Mouse (Mus musculus): ENCODE data around the gene Hip1r.
A peak's percentile ranks its signal among the peaks of the same experiment; 100 is the strongest.

Hip1r gene

DNA sequence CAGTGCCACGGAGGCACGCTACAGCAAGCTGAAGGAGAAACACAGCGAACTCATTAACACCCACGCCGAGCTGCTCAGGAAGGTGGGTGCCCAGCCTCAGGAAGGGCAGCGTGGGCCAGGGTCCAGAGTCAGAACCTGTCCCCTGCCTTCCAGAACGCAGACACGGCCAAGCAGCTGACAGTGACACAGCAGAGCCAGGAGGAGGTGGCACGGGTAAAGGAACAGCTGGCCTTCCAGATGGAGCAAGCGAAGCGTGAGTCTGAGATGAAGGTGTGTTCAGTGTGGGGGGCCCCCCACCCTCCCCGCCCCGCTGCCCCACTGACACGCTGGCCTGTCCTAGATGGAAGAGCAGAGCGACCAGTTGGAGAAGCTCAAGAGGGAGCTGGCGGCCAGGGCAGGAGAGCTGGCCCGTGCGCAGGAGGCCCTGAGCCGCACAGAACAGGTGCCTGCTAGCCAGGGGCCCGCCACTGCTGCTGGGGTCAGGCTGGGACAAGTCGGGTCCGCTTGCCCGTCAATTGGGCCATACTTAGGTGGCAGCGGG lies 23.9 kb downstream of the Hip1r start:
- DNase-seq, result no peak

DNA sequence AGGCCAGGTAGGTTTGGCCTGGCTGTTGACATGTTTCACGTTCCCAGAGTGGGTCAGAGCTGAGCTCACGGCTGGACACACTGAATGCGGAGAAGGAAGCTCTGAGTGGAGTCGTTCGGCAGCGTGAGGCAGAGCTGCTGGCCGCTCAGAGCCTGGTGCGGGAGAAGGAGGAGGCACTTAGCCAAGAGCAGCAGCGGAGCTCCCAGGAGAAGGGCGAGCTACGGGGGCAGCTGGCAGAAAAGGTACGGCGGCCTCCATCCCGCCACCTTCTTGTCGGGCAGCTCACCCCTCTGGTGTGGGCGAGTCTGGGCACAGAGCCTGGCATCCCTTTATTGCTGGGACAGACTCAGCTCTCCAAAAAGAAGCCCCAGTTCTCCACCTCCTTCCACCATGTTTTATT lies 24.4 kb downstream of the Hip1r start:
- DNase-seq, result no peak

- no peak for DNase-seq
Observed at GRCm38 (mm10) chr5:123998370-123998769, 24.9 kb downstream of the Hip1r start.

GRCm38 (mm10) chr5:124000824-124001223 lies 27.4 kb downstream of the Hip1r start:
- DNase-seq, result peak; percentile 94 to 96

DNA sequence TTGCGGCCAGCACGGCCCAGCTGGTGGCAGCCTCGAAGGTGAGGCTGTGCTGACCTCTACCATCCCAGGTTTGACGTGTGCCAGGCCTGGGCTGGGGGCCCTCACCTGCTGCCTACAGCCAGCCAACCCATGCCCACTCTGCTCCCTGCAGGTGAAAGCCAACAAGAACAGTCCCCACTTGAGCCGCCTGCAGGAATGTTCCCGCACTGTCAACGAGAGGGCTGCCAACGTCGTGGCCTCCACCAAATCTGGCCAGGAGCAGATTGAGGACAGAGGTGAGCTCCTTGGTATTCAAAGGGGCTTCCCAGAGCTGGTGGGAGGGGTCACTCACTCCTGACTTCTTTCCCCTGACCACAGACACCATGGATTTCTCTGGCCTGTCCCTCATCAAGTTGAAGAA lies 27.8 kb downstream of the Hip1r start:
- DNase-seq, result no peak

- peak in 1 of 2 experiments; percentile 62 for DNase-seq
Observed at GRCm38 (mm10) chr5:124002876-124003275, 29.4 kb downstream of the Hip1r start.

DNA sequence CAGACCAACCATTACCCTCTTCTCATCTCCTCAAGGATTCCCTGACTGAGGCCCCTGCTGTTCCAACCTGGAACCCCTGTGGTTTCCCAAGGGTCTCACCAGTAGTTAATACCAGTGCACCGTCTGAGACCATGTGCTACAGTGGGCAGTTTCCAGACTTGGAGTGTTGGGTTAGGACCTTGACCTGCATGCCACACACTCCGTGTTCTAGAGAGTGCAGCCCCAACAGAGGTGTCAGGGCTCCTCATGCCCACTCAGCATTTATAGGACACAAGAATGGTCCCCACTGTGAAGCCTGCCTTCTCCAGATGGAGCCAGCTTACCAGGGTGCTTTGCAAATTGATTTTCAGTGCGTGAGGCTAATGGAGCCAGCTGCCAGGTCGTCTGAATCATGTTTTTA lies 29.9 kb downstream of the Hip1r start:
- DNase-seq, result no peak

GRCm38 (mm10) chr5:124004356-124005150 lies 31.1 kb downstream of the Hip1r start:
- peak in 1 of 2 experiments; percentile 71 for DNase-seq

DNA sequence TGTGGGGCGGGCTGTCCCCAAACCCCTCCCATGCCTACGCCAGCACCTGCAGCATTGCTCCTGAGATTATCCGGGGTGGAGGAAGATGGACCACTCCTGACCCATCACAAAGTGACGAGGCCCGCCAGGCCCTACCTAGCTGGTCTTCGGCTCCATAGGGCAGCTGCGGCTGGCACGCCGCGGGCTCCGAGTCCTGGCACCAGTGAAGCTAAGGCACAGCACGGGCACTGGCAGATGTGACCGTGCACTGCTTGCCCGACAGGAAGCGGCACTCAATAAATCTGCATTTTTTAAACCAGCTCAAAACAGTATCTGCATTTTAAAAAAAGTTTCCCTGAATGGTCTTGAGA lies 31.7 kb downstream of the Hip1r start:
- no peak for DNase-seq

- DNase-seq, result peak in 1 of 2 experiments; percentile 64
Observed at GRCm38 (mm10) chr5:124005591-124005990, 32.2 kb downstream of the Hip1r start.

GRCm38 (mm10) chr5:124006082-124006873 lies 32.9 kb downstream of the Hip1r start:
- peak in 1 of 2 experiments; percentile 61 for DNase-seq

DNA sequence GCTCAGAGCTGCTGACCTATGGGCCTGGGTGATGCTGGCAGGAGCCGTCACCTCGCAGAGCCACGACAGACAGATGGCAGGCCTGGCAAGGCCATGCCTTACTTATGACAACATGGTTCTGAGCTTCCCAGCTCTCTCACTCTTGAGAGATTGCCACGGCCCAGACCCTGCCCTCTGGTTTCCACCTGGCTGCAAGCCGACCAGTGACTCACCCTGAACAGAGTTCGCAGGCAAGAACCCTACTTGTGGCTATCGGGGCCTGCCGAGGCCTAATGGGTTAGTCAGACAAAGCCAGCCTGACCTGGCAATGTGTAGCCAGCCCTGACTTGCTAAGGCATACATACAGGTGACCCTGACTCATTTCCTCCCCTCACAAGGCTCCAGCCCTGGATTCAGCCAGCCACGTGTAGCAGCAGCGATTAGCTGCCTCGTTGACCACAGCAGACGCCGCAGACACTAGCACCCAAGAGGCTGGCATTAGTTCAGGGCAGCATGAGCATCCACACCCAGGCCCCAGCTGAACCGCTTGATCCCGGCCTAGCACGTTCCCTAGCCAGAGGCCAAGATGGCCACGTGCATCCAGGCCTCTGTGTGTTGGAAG lies 33.6 kb downstream of the Hip1r start:
- peak; percentile 63 to 76 for DNase-seq

- DNase-seq, result no peak
Observed at GRCm38 (mm10) chr5:124010077-124010476, 36.6 kb downstream of the Hip1r start.

GRCm38 (mm10) chr5:124010910-124011655 lies 37.7 kb downstream of the Hip1r start:
- peak; percentile 84 to 90 for DNase-seq

DNA sequence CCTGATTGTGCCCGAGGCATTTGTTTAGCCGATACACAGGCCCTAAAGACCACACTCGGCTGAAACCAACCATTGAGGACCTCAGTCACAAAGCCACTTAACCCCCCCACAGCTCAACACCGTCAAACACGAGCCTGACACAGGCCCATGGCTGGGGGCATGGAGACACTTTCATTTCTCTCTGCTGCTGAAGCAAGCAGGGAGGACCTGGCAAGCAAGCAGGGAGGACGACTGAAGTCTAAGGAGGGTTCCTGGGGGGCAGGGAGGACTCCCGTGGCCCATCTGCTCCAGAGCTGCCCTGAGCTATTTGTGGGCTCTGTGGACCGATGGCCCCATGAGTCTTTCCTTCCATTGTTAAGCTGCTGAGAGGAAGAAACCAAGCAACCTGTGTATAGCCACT lies 38.5 kb downstream of the Hip1r start:
- peak in 1 of 2 experiments; percentile 49 for DNase-seq

DNA sequence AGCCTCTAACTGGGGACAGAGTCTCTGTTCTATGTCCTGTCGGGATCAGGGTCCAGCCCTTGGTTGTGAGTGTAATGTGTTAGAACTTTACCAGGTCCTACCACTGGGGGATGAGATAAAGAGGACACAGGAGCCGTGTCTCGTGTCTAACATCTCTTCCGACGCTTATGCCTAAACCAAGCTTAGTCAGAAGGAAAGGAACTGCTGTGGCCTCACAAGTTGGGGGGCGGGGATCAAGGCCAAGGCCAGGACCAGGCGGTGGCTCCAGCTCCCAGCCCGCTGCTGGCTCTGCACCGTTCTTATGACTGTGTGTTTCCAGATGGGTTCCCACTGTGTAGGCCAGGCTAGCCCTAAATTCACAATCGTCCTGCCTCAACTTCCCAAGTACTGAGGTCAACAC lies 39.5 kb downstream of the Hip1r start:
- DNase-seq, result no peak

GRCm38 (mm10) chr5:124013747-124014146 lies 40.3 kb downstream of the Hip1r start:
- no peak for DNase-seq

- no peak for DNase-seq
Observed at GRCm38 (mm10) chr5:124014180-124014579, 40.8 kb downstream of the Hip1r start.

DNA sequence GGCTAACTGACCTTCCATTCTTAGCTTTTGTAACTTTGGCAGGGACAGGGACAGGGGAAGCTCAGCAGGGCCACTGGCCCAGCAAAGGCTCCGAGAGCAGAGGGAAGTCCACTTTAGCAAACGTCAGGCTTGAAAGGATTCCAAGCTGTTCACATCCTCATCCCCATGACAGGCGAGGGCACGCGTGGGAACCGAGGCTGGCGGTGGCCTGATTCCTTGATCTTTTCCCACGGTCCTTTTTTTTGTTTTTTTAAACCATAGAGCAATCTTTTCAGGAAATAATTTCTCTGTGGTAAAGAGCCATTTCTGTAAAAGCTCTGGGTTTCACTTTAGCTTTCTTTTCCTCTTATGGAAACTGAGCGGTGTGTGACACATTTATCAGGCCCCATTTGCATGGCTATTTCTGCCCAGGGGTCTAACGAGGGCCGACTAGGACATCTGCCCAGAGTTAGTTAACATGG lies 41.4 kb downstream of the Hip1r start:
- DNase-seq, result peak in 1 of 2 experiments; percentile 68

DNA sequence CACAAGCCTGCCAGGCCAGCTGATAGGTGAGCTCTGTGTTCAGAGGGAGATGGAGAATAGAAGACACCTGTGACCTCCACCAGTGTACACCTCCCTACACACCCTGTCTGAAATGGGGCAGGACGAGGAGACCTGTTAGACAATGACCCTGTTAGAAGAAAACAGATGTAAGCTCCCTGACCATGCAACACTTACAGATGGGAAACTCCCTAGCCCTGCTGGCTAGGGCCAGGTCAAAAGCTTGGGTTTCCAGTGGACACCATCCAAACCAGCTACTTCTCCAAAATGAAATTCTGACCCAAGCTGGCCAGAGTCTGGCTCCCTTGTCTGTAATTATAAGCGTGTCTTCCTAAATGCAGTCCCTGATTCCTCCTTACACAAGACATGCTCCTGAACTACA lies 42.3 kb downstream of the Hip1r start:
- no peak for DNase-seq

- peak in 1 of 2 experiments; percentile 11 for DNase-seq
Observed at GRCm38 (mm10) chr5:124016291-124016821, 42.9 kb downstream of the Hip1r start.

GRCm38 (mm10) chr5:124017941-124018340 lies 44.5 kb downstream of the Hip1r start:
- DNase-seq, result no peak

Data from kidney, postnatal 4 days (tissue).